ENCODE assay signal across 8 mouse cellular contexts in the genomic region with DNA sequence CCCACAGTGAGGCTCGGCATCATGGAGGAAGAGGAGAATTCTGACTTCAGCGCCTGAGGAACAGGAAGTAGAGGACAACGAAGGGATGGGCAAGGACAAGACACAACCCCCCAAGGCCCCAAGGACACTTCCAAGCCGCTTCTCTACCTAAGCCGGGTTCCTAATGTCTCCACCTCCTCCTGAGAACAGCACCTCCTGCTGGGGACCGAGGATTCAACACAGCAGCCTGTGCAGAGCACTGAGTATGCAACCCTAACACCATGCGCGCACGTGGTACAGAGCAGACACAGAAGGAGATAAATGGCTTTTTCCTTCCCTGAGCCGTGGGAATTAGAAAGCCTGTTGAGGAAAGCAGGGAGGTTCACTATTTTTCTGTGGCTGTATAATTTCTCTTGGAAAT.
DNase-seq lines count a peak whose midpoint lies in the region; ATAC-seq and TF ChIP-seq lines count a peak whose summit lies in the region.

No protein-coding gene starts in this region.

- TF ChIP-seq POLR2A in thymus, adult 2 months (IDR thresholded peaks at IDR 0.05; ENCODE audit: control insufficient read depth, extremely low read depth, insufficient read depth, low read length, poor library complexity), result no peak

- H3K4me2 ChIP-seq in liver, postnatal 0 days (ENCODE audit: low read depth, low read length), result no peak overlapping the region
- no peak overlapping the region for H3K4me2 ChIP-seq in forebrain, embryonic 16.5 days (ENCODE audit: low read length)

- H3K36me3 ChIP-seq in thymus, adult 2 months (ENCODE audit: control insufficient read depth, insufficient read depth, low read length), result no peaks in the 10 kb centered on the region
- no peaks in the 10 kb centered on the region for H3K36me3 ChIP-seq in liver, postnatal 0 days (replicated peaks; ENCODE audit: insufficient read depth, low read length)
- H3K36me3 ChIP-seq in forebrain, embryonic 16.5 days (ENCODE audit: control insufficient read depth, insufficient read depth), result no peaks in the 10 kb centered on the region

- intact Hi-C loops in gastrocnemius, postnatal 14 days (cut with DNase I; ENCODE audit: low total_unique reads), result no loop called here

- DNase-seq in gastrocnemius, postnatal 14 days, result peak; percentile 26
- DNase-seq in gastrocnemius, adult 8-10 months (ENCODE audit: low spot score in 2 of 2), result no peak
- peak; percentile 54 for DNase-seq in thymus, adult 2 months
- DNase-seq in thymus, postnatal 0 days (ENCODE audit: low spot score), result no peak
- DNase-seq in liver, postnatal 0 days, result no peak
- peak; percentile 59 for DNase-seq in thymus, postnatal 14 days
- no peak for DNase-seq in ovary, adult 18-20 months (ENCODE audit: low spot score)

- no peak for TF ChIP-seq EP300 in liver, postnatal 0 days (IDR thresholded peaks at IDR 0.05; ENCODE audit: low read depth)

- no peak for ATAC-seq in liver, postnatal 0 days
- no peak for ATAC-seq in forebrain, embryonic 16.5 days

- WGBS in thymus, adult 2 months, result 88% methylated on average over 10 of the region's 10 CpGs
- WGBS in liver, postnatal 0 days (ENCODE audit: insufficient replicate concordance), result 69% methylated on average over 10 of the region's 10 CpGs
- WGBS in forebrain, embryonic 16.5 days, result 66% methylated on average over 10 of the region's 10 CpGs

- peak; percentile 51; the same call in 1 of the 2 replicates for TF ChIP-seq CTCF in thymus, adult 2 months (IDR thresholded peaks at IDR 0.05; ENCODE audit: borderline replicate concordance, control insufficient read depth, extremely low read depth, insufficient read depth, low read length, poor library complexity)
- peak; percentile 27; the same call in 1 of the 2 replicates for TF ChIP-seq CTCF in liver, postnatal 0 days (IDR thresholded peaks at IDR 0.05; ENCODE audit: low read depth)

- H3K27ac ChIP-seq in thymus, adult 2 months (ENCODE audit: control insufficient read depth, insufficient read depth, low read length), result no peak overlapping the region
- no peak overlapping the region for H3K27ac ChIP-seq in liver, postnatal 0 days (ENCODE audit: low read depth)
- no peak overlapping the region for H3K27ac ChIP-seq in forebrain, embryonic 16.5 days (ENCODE audit: low read length)

- H3K9ac ChIP-seq in liver, postnatal 0 days (replicated peaks), result no peak overlapping the region
- no peak overlapping the region for H3K9ac ChIP-seq in forebrain, embryonic 16.5 days (replicated peaks; ENCODE audit: low read depth, low read length)

- no peak overlapping the region for H3K4me3 ChIP-seq in thymus, adult 2 months (ENCODE audit: control insufficient read depth, insufficient read depth, low read length)
- H3K4me3 ChIP-seq in liver, postnatal 0 days (ENCODE audit: low read depth, low read length), result no peak overlapping the region
- H3K4me3 ChIP-seq in forebrain, embryonic 16.5 days (replicated peaks; ENCODE audit: low read length), result no peak overlapping the region

- H3K27me3 ChIP-seq in thymus, adult 2 months (ENCODE audit: control insufficient read depth, insufficient read depth, low read length), result no peaks in the 10 kb centered on the region
- H3K27me3 ChIP-seq in liver, postnatal 0 days (ENCODE audit: insufficient read depth, low read length), result no peaks in the 10 kb centered on the region
- no peaks in the 10 kb centered on the region for H3K27me3 ChIP-seq in forebrain, embryonic 16.5 days (replicated peaks; ENCODE audit: control insufficient read depth, insufficient read depth, low read length)

- no peaks in the 10 kb centered on the region for H3K9me3 ChIP-seq in liver, postnatal 0 days (ENCODE audit: low read length)
- H3K9me3 ChIP-seq in forebrain, embryonic 16.5 days (ENCODE audit: control insufficient read depth, low read length), result no peaks in the 10 kb centered on the region

- no peaks in the 10 kb centered on the region for H3K4me1 ChIP-seq in thymus, adult 2 months (replicated peaks; ENCODE audit: control insufficient read depth, insufficient read depth, low read length)
- no peaks in the 10 kb centered on the region for H3K4me1 ChIP-seq in liver, postnatal 0 days (ENCODE audit: insufficient read depth)
- no peaks in the 10 kb centered on the region for H3K4me1 ChIP-seq in forebrain, embryonic 16.5 days (replicated peaks; ENCODE audit: control insufficient read depth, insufficient read depth, low read length)

Comparison
In these comparisons a context has a peak if more than half of its experiments do, and no peak if none do; other contexts are left out.
1. DNase-seq: peak in gastrocnemius, postnatal 14 days (single experiment), thymus, adult 2 months (single experiment) and thymus, postnatal 14 days (single experiment); none in gastrocnemius, adult 8-10 months (0 of 2), thymus, postnatal 0 days (single experiment), liver, postnatal 0 days (single experiment) and ovary, adult 18-20 months (single experiment).